ENCODE assay signal across 21 mouse cellular contexts in the genomic region with DNA sequence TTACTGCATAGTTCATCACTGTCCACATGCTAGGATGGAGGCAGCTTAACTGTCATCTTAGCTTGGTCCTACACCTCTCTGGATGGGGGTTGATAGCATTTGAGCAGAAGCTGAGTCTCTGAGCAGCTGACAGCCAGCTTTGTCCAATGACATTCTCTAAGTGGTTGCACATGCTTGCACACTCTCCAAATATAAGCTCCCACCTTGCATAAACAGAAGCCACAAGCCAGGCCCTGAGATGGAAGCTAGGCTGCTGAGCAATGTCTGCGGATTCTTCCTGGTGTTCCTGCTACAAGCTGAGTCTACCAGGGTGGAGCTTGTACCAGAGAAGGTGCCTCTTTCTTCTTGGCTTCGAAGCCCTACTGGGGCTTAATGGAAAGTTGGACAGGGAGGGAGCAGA. TPM values are rescaled to one million over a fixed set of nuclear protein-coding genes. Genes with fewer than 3 reads are reported as not detected.
"Had no signal": no experiment of that assay in that cellular context is flagged by ENCODE, and none has a peak within 500 bp of the region (broad histone marks: within the 10 kb centered on the region; RNA-seq: fewer than 3 reads in every experiment).

A gene (plus strand): TSS at position 219 of the 400 bp plus-strand sequence.

- H3K27ac ChIP-seq: lung, embryonic 15.5 days; macrophage; midbrain, embryonic 13.5 days; midbrain, embryonic 15.5 days; neural tube, embryonic 12.5 days; stomach, embryonic 15.5 days had no signal

- ATAC-seq: liver, postnatal 0 days; lung, postnatal 0 days; midbrain, embryonic 13.5 days; midbrain, embryonic 15.5 days had no signal

- H3K36me3 ChIP-seq: lung, embryonic 15.5 days; midbrain, embryonic 13.5 days; midbrain, embryonic 15.5 days; neural tube, embryonic 12.5 days; stomach, embryonic 15.5 days had no signal

- H3K4me2 ChIP-seq: lung, embryonic 15.5 days; midbrain, embryonic 11.5 days; midbrain, embryonic 13.5 days; midbrain, embryonic 15.5 days; neural tube, embryonic 12.5 days; stomach, embryonic 15.5 days had no signal

- DNase-seq: liver, postnatal 0 days; lung, adult 2 months; right cerebral cortex, postnatal 14 days; thymus, adult 18-20 months; thymus, postnatal 14 days; thymus, postnatal 36 days had no signal

- H3K9me3 ChIP-seq: lung, embryonic 15.5 days; megakaryocyte, embryonic 14.5 days; midbrain, embryonic 13.5 days; midbrain, embryonic 15.5 days; neural tube, embryonic 12.5 days; stomach, embryonic 15.5 days had no signal

- H3K4me1 ChIP-seq: midbrain, embryonic 13.5 days; midbrain, embryonic 15.5 days; neural tube, embryonic 12.5 days; stomach, embryonic 15.5 days had no signal

- H3K9ac ChIP-seq: liver, postnatal 0 days; lung, embryonic 15.5 days; midbrain, embryonic 13.5 days; midbrain, embryonic 15.5 days; neural tube, embryonic 12.5 days; stomach, embryonic 15.5 days had no signal

- H3K27me3 ChIP-seq: lung, embryonic 15.5 days; midbrain, embryonic 13.5 days; midbrain, embryonic 15.5 days; neural tube, embryonic 12.5 days; stomach, embryonic 15.5 days had no signal

- H3K4me3 ChIP-seq: lung, embryonic 15.5 days; megakaryocyte, embryonic 14.5 days; midbrain, embryonic 13.5 days; midbrain, embryonic 15.5 days; neural tube, embryonic 12.5 days; stomach, embryonic 15.5 days had no signal

RNA-seq across cellular contexts. Expression of the gene that starts here (rescaled TPM):
- total RNA-seq: megakaryocyte progenitor cell, adult 5-6 weeks; midbrain, postnatal 0 days; monocyte, adult 5-6 weeks; neutrophil, adult 5-6 weeks had no signal
- polyA plus RNA-seq: lung, adult 2 months; lung, postnatal 0 days; macrophage; midbrain, embryonic 11.5 days; midbrain, embryonic 13.5 days; midbrain, embryonic 15.5 days; midbrain, postnatal 0 days; neural tube, embryonic 12.5 days; neural tube, embryonic 14.5 days; spleen, adult 2 months; stomach, embryonic 15.5 days had no signal
